Mouse (Mus musculus) T-helper 2 cell (primary cell): ENCODE data around the gene Sphk1.

Experiments used
- in situ Hi-C: fragments of 300-600 bp; cut with MboI, MseI; formaldehyde crosslinking; loops from one replicate; pipeline ENCODE4 v1.15.1; 2025; ENCODE audit warnings: high pct_unique_total_duplicates

The Sphk1 gene

DNA sequence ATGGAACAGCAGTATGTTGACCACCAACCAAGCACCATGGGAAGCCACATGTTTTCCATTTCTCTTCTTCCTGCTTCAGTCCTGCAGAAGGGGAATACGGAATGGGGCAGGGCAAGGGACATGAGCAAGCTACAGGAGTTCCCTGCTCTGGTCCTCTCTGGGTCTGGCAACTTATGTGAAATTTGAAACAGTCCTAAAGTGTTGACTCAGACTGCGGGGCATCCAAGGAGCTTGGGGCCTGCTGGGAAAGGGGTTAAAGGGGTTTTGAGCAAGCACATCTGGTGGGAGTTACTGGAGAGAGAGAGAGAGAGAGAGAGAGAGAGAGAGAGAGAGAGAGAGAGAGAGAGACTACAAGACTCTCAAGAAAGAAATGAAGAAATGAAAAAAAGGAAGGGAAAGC, 22.0 kb upstream of the Sphk1 start:
- in situ Hi-C loops: no loop called here

DNA sequence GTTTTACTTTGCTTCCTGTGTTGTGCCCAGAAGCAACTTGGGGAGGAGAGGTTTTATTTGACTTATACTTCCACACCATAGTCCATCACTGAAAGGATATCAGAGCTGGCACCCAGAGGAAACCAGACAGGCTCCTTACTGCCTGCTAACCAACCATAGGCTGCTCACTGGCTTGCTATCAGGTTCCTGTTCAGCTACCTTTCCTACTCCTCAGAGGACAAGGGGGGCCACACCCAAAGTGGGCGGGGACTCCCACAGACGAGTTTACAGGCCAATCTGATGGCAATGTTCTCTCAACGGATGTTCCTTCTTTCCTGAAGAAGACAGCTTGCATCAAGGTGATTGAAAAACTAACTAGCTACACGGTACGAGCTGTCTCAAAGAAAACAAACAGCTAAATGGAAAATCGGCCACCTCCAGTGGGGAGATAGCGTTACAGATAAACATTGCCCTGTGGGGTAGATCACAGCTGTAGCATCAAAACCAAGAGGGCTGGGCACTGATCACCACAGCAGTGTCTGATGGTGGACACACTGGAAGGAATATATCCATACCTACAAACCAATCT, 19.3 kb upstream of the Sphk1 start:
- in situ Hi-C loops: no loop called here

DNA sequence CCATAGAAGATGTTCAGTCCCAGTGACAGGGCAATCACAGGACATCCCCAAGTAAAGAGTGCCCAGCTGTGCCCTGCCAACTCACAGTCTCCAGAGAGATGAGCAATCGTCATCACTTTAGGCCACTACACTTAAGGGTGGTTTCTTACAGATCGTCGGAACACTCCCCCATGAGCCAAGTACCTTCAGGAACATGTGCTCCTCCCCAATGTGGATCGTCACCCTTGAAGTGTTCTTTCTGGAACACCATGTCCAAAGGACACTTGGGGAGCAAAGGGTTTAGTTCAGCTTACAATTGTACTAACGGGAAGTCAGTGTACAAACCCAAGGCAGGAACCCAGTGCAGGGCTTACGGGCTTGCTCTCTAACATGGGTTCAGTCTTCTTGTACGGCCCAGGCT, 18.6 kb upstream of the Sphk1 start:
- in situ Hi-C loops: no loop called here

DNA sequence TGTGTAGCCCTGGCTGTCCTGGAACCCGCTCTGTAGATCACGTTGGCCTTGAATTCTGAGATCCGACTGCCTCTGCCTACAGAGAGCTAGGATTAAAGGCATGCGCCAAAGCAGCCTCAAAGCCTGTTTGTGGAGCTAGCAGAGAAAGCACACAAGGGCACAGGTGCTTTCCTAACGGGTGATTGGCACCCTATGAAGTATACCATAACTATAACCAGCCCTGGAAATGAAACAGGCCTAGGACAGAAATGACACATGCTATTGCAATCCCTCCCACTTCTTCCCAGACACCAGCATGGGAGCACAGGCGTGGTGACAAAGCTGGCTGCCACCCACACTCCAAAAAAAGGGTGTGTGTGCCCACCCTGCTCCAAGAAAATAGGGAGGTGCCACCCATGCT, 17.7 kb upstream of the Sphk1 start:
- in situ Hi-C loops: no loop called here

DNA sequence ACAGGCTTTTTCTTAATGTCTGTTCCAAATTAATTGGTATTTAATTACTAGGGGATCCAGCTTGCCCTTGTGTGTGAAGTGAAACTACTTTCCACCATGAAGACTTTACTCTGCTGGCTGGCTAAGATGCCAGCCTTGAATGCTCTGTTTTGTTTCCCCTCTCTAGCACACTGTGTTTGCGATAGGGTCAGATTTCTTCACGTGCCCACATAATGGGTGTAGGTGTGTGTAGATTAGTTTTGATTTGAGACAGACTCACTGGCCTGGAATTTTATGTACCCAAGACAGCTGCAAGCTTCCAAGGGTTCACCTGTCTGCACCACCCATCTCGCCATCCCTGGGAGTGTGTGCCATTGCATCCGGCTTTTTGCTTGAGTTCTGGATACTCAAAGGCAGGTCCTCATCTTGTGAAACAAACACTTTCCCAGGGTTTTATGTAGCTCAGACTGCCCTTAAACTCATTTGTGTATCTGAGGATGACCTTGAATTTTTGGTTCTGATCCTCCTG, 17.1 kb upstream of the Sphk1 start:
- in situ Hi-C loops: no loop called here

DNA sequence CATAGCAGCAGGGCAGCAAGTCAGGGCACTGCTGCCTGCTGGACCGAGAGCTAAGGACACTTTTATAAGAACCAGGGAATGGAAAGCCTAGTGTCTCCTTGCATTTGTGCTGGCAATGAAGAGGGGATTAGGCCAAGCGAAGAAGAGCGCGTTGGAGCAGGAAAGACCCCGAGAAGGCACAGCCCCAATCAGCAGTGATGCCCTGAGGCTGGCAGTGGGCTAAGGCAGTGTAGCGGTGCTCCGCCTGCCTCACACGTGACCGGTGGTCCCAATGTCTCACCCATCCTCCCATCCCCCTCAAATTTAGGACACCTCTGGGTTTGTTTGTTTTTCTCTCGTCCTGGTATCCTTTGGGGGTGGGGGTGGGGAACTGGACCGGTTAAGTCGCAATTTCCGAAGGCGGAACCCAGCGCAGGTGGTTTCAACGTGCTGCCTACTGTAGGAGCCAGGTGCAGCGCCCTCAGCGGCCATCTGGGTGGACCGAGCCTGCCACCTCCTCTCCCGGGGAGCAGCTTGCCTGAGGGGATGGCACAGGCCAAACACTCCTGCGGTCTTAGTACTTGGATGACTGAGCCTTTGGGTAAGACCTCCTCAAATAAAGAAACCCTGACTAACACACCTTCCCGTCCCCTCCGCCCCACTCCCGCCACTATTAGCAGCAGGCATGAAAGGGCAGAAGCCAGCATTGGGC, 15.2 kb upstream of the Sphk1 start:
- in situ Hi-C loops: no loop called here

DNA sequence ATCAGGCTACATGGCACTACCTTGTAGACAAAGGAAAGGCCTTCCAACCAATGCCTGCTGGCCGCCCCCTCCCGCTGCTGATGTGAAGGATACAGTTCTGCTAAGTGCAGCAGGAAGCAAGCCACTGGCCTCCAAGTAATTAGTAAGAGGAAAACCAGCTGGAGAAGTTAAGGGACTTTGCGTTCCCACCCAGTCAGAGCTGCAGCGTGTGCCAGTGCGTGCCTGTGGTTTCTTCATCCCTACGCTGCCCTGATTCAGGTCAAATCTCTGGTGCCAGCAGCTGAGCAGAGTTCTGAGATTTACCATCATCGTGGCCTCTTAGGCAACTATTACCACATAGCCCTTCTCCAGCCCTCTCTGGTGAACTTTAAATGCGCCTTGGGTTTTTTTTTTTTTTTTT, 12.2 kb upstream of the Sphk1 start:
- in situ Hi-C loops: no loop called here

DNA sequence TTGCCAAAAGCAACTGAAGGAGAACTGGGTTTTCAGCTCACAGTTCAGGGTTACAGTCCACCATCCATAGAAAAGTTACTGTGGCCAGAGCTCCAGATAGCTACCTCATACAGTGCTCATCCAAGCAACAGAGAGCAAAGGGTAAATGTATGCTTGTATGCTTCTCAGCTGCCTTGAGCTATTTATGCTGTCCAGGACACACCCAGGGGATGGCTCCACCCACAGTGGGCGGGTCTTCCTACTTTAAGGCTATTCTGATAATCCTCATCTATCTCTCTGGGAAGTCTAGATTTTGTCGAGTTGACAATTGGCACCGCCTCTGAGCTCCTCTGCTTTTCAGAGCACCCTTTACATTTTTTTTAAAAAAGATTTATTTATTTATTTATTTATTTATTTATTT, 9.6 kb upstream of the Sphk1 start:
- in situ Hi-C loops: no loop called here

DNA sequence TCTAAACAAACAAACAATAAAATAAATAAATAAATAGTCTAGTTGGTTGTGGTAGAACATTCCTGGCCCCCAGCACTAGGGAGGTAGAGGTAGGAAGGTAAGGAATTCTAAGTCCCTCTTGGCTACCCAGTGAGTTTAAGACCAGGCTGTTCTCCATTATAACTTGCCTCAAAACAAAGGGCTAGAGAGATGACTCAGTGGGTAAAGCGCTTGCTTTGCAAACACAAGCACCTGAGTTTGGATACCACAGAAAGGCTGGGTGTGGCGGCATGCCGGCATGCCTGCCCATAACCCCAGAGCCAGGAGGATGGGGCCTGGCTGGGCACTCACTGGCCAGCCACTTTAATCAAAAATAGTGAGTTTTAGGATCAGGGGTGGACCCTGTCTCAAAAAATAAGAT, 8.7 kb upstream of the Sphk1 start:
- in situ Hi-C loops: no loop called here

DNA sequence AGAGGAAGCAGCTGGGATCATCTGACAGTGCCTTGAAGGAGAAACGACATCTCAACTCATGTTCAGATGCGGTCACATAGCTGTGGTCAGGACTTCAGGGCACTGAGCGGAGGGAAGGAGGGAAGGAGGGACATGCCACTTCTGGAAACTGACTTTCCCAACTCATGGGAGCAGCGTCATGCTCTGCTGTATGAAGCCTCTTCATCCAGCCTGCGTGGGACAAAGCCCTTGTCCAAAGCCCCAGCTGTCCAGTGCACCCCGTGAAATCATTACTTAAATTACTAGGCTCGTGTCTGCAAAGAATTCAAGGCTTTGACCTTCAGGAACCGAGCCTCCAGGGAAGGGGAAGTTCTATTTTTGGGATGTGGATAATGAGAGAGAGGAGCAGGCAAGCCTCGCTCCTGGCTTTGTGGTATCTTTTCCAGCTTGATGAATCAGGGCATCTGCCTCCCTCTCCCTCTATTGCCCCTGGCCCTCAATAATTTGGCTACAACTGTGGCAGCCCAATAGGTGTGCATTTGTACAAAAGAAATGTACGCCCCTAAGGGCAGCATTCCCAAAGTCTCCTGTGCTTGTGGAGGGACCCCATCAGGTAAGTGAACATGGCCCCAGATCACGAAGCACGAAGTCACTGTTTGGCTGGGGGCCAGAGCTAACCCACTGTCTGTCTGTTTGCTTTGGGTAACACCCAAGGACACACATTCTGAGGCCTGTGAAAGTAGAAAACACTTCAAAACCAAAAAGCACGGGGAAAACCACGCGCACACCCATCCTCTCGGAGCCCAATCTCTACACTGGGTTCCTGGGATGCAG, 7.6 kb upstream of the Sphk1 start:
- in situ Hi-C loops: no loop called here

DNA sequence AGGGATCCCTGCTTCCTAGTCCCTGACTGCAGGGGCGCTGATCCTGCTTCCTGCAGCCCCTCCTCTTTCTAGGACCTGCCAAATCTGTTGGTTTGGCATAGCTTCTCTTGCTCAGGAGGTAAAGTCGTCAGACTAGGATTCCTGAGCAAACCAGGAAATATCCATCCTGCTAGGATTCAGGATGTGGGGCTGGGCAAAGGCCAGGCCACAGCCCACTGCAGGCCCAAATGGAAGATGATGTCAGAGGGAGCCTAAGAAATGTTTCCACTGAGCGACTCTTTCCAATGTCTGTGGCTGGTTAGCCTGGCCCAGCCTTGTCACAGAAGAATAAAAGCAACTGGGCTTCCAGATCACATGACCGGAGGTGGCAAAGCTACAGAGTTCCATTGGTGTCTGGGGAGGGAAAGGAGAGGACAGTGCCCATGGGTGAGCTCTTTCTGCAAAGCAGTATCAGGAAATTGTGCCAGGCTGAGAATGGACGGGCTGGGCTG, 7.0 kb upstream of the Sphk1 start:
- in situ Hi-C loops: no loop called here

DNA sequence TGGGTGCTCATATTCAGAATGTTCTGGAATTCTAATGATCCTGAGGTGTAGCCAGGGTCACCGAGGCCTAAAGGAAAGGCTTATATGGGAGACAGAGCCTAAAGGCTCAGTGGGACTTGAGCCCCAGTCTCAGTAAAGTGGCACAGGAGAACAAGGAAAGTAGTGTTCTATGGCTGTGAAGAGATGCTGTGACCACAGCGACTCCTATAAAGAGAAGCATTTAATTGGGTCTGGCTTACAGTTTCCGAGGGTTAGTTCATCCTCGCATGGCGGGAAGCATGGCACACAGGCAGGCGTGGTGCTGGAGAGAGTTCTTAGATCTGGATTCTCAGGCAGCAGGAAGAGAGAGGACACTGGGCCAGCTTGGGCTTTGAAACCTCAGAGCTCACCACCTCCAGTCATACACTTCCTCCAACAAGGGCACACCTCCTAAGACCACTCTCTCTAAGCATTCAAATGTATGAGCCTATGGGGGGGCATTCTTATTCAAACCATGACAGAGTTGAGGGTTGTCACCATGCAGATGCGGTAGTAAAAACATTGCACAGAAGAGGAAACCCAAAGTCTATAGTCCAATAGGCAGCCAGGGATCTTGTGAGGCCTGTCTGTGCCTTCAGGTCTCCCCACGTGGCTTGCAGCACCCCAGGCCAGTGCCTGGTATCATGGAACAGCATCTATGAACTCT, 1.9 kb upstream of the Sphk1 start:
- in situ Hi-C loops: no loop called here

DNA sequence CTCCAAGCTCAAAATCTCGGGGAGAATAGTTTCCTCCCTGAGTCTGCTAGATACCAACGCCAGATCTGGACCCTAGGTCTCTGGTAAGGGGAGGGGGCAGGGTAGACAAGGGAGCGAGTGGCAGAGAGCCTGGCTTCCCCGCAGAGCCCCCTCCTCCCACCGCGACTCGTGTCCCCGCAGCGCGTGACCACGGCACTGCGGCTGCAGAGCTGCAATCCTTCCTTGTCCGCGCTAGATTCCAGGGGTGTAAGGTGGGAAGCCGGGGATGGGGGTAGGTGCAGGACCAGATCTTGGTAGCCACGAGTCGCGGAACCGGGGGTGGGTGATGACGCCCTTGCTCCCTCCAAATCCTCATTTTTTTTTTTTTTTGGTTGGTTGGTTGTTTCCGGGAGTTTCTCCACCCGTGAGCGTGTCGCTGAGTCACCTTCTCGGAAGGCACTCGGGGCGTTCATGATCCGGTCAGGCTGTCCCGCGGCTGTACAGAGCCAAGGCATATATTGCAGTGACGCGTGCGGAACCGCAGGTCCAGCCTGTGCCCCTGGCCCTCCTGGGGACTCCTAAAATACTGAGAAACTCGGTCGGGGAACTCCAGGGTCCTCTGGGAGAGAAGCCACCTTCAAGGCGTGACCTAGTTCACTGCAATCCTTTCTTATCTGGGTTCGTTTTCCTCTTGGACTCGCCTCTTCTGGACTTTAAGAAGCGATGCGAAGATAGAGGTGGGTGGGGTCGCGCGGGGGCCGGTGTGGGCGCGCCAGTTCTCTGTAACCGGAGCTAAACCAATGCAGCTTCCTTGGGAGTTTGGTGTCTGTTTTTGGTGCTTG, 856 bp downstream of the Sphk1 start:
- in situ Hi-C loops: no loop called here

DNA sequence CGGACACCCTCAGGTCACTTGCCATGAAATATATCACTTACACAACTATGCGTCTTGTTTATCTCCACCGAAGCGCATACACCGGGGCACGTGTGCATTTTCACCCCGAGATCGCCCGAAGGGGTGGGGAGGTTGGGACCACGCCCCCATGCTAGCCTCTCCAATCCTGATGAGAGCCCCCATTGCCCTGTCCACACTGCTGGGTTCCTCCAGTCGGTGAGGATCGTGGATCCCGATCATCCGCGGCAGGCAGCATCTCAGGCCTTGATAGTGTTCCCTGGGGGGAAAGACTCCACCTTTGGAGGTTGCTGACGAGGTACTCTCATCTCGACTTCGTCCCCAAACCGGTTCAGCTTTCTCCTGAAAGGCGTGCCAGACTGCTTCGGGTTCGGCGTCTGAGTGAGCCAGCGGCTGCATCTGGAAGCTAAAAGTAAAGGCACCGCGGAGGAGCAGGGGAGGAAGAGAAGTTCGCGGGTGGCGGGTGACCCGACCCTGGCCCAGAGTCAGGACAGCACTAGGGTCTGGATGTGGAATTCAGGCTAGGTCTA, 1.6 kb downstream of the Sphk1 start:
- in situ Hi-C loops: no loop called here

DNA sequence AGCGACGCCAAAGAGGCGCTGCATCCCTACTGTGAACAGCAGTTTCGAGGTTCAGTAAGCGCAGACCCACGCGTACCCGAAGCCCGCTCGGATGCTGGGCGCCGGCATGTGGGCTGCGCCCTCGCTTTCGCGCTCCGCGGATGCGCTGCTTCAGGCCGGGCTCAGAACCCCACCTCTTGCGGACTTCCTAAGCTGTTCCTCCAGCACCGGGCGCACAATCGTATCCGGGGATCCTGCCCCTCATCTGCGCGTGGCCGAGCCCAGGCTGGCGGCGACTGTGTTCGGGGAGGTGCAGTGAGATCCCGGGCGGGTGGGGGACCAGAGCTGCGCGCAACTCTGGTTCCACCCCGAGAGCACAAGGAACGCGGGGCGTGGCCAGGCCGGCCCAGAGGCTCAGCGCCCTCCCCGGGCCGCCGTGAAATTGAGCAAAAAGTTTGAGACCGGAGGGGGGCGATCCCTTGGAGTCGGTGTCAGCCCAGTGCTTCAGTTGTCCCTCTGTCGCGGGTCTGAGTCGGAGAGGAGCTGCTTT, 2.1 kb downstream of the Sphk1 start:
- in situ Hi-C loops: no loop called here

DNA sequence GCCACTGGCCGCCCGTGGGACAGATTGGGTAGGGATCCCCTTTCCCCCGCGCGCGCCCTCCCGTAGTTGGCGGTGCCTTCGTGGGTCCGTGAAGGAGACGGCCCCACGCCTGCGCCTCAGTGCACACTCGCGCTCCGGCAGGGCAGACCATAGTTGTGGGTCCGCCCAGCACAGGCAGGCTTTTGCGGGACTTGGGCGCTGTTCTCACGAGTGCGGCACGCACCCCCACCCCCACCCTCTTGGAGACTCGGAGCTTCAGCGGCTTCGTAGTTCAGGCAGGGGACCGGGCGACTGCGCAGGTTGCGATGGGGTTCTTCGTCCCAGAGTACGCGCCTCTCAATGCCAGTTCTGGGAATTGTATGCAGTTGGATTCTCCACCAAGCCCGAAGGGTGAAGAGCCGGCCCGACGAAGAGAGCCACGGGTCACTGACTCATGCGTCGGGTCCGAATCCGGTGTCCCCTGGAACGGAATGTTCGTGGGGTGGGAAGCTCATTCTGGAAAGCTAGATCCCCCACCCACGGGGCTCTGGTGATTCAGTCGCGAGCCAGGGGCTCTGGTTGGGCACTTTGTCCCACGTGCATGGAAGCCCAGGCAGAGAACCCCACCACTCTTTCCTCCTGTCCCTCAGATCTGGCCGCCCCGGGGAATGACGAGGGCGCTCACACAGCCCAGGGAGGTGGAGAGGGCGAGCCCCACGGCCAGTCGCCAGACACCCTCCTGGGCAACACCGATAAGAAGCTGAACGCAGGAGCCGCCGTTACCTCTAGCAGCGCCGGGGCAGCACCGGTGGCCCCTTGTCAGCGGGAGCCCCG, 2.8 kb downstream of the Sphk1 start:
- in situ Hi-C loops: no loop called here

DNA sequence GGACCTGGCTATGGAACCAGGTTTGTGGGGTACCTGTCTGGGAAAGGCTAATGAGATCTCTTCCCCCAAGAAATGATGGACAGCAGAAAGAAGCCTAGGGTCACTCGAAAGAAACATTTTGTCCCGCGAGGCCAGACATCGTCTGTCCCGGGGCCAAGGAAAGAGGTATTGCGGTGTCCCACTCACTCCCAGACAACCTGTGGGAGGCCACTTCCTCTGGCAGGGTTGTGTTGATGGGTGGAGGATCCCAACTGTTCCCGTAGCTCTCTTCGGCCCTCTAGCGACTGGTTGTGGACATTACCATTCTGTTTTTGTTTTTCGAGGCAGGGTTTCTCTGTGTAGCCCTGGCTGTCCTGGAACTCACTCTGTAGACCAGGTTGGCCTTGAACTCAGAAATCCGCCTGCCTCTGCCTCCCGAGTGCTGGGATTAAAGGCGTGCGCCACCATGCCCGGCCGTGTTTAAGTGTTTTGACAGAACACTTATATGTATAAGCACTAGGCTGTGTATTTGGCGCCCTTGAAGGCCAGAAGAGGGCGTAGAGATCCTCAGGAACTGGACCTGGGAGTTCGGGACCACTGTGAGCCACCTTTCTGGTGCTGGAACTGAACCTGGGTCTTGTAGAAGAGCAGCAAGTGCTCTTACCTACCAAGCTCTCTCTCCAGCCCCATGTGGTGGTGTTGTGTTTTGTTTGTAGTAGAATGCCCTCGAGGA, 3.6 kb downstream of the Sphk1 start:
- in situ Hi-C loops: no loop called here

DNA sequence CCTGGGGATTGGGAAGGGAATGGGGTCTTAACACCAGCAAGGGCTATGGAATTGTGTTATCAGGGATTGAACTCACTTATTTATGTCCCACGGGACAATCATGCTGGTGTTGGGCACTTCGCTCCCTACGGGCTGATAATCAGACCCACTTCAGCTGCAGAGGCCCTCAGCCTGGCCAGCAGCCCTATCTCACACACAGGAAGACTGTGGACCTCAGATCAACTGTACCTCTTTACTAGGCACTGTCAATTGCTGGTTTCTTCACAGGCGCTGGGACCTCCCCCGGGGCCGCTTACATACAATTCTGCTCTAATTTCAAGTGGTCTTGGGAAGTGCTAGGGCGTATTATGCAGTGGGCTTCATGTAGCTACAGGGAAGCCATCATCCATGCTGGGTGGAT, 6.0 kb downstream of the Sphk1 start:
- in situ Hi-C loops: no loop called here

DNA sequence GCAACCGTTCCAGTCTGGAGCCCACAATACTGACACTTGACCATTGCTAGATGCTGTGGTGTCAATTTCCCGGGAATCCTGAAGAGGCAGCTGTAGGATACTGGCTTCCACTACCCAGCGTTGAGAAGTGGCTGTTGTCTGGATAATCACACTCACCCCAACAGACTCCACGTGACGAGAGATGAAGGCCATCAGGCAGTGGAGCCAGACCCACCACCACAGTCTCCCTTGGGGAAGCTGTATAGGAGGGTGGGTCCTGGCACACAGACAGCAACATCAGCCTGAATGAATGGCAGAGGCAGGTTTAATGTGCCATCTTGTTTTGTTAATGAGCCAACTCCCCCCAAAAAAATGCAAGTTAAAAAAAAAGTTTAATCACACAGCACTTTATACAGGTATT, 6.7 kb downstream of the Sphk1 start:
- in situ Hi-C loops: no loop called here
